Mouse (Mus musculus) hindbrain, embryonic 14.5 days (tissue): ENCODE data around the gene Il1rapl1. TPM values are rescaled to one million over a fixed set of nuclear protein-coding genes. Genes with fewer than 3 reads are reported as not detected.

Source experiments
- ATAC-seq: fragments of 200-750 bp; cut with Nextera tagmentation; 2 replicates; pipeline ENCODE4 v1.8.0; 2017; ENCODE audit warnings: moderate number of reproducible peaks, mild to moderate bottlenecking, moderate TSS enrichment, moderate library complexity; ENCODE audit not compliant: low FRiP score
- DNase-seq: peaks from one replicate; pipeline ENCODE4 v3.0.0-alpha.2; 2015; ENCODE audit warnings: low spot score
- H3K27ac ChIP-seq: fragments of 300-500 bp; sonication (generic); 2 replicates; pipeline ENCODE4 v1.5.1; 2014; ENCODE audit warnings: mild to moderate bottlenecking, moderate library complexity
- H3K27me3 ChIP-seq: fragments of 300-500 bp; sonication (generic); 2 replicates; pipeline ENCODE4 v1.6.1; 2014; ENCODE audit warnings: mild to moderate bottlenecking, low read length, mixed read lengths; ENCODE audit not compliant: control insufficient read depth, insufficient read depth
- H3K36me3 ChIP-seq: fragments of 300-500 bp; sonication (generic); replicated peaks from 2 replicates; pipeline ENCODE4 v1.6.1; 2014; ENCODE audit not compliant: control insufficient read depth, insufficient read depth
- H3K4me1 ChIP-seq: fragments of 300-500 bp; sonication (generic); replicated peaks from 2 replicates; pipeline ENCODE4 v1.6.1; 2014; ENCODE audit warnings: antibody characterized with exemption, low read length, mixed read lengths; ENCODE audit not compliant: control insufficient read depth, insufficient read depth
- H3K4me2 ChIP-seq: fragments of 300-500 bp; sonication (generic); replicated peaks from 2 replicates; pipeline ENCODE4 v1.6.1; 2014; ENCODE audit warnings: mild to moderate bottlenecking, moderate library complexity
- H3K4me3 ChIP-seq: fragments of 300-500 bp; sonication (generic); replicated peaks from 2 replicates; pipeline ENCODE4 v1.5.1; 2014; ENCODE audit warnings: mild to moderate bottlenecking, low read length
- H3K9ac ChIP-seq: fragments of 300-500 bp; sonication (generic); 2 replicates; pipeline ENCODE4 v1.6.1; 2014
- H3K9me3 ChIP-seq: fragments of 300-500 bp; sonication (generic); 2 replicates; pipeline ENCODE4 v1.6.1; 2016; ENCODE audit warnings: low read length; ENCODE audit not compliant: control insufficient read depth
- WGBS: fragments of 180-500 bp; shearing (Covaris S2); extraction: QIAGEN DNeasy Blood & Tissue Kit; methylation state at CpG from one replicate; pipeline ENCODE4 v1.1.7; 2014; 5-methylcytosine and 5-hydroxymethylcytosine counted together
- polyA plus RNA-seq: library from polyadenylated mRNA; unstranded; fragments of >200 nt; fragmentation: Nextera tagmentation; extraction: Ambion mirVana; gene quantifications from 2 replicates; pipeline ENCODE4 v1.2.1, GENCODE M21; 2014

Il1rapl1 gene
- polyA plus RNA-seq, 1 experiment from 2014 or later, result 3.7 TPM

- Histone ChIP-seq H3K36me3 (no peaks in the 10 kb centered on the region), H3K4me3 (no peak overlapping the region), H3K4me1 (no peaks in the 10 kb centered on the region), H3K27ac (no peak overlapping the region), H3K4me2 (no peak overlapping the region), H3K9ac (no peak overlapping the region), H3K9me3 (no peaks in the 10 kb centered on the region), H3K27me3 (no peaks in the 10 kb centered on the region)
- no peak for ATAC-seq
- 28% methylated on average over 3 of the region's 3 CpGs for WGBS
- no peak for DNase-seq
Observed at GRCm38 (mm10) chrX:86728803-86729202, 1386.6 kb downstream of the Il1rapl1 start.
